Mouse (Mus musculus): ENCODE measurements around the gene Nup43.

- no peak for TF ChIP-seq CTCF (IDR thresholded peaks at IDR 0.05; ENCODE audit: control insufficient read depth, insufficient read depth, insufficient replicate concordance, low read depth, low read length)
- TF ChIP-seq POLR2A (IDR thresholded peaks at IDR 0.05; ENCODE audit: control insufficient read depth, low read depth, low read length): peak; percentile 94
Observed at GRCm38 (mm10) chr10:7663159-7664026, 3.9 kb upstream of the Nup43 start.
